Mouse (Mus musculus) spleen, postnatal 4 days (tissue): ENCODE measurements around the gene Phf11d.
"Not testable (repeated sequence)": the region's sequence is repeated elsewhere in the genome, so short reads cannot be mapped to it uniquely, and the experiment has no call there.

ENCODE experiments used
- DNase-seq, 2 experiments: peaks; one replicate each; pipeline ENCODE4 v3.0.0; 2022; ENCODE audit warnings: low spot score in 2 of 2

The Phf11d gene

DNA sequence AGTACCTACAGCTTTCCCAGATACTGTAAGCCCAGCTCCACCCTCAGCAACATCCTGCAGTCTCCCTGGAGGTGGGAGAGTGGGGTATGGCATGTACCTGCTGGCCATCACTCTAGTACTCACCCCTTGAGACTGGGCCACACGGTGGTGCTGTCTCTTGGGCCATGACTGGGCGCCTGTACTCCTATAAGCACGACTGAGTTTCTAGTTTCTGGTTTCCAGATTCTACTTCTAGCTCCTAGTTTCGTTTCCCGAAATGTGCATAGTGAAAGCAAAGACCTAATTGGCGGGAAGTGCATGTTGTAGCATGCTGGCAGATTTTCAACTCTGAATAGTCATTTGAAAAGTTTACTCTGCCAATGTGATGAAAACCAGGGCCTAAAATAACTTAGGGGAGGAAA lies at the start of gene Phf11d:
TSS of gene Phf11d (minus strand) at position 227 of the 401 bp plus-strand sequence.
- no peak for DNase-seq

DNA sequence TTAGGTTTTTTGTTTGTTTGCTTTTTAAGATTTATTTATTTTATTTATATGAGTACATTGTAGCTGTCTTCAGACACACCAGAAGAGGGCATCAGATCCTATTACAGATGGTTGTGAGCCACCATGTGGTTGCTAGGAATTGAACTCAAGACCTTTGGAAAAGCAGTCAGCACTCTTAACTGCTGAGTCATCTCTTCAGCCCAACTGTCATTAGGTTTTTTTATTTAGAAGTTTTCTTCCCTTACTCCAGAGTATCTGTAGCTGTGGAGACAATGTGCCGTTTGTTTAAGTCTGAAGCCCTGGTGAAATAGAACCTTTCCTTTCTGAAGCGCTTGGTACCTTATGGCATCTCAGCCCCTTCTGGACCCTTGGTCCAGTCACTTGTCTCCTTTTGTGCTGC lies 49.7 kb upstream of the Phf11d start:
- DNase-seq, result not testable (repeated sequence)

DNA sequence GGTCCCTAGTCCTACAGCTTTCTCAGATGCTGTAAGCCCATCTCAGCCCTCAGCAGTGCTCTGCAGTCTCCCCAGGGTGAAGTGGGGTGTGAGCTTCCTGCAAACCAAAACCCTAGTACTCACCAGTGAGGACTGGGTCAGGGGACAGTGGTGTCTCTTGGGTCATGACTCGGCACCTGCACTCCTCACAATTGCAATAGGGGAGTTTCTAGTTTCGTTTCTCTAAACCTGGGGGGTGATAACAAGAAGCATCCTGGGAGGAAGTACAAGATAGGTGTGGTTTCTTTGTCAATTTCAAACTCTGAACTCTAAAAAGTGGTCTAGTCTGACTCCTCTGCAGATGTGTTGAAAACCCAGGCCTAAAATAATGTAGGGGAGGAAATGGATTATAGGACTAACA lies 31.7 kb upstream of the Phf11d start:
- peak; percentile 42 to 70 for DNase-seq

DNA sequence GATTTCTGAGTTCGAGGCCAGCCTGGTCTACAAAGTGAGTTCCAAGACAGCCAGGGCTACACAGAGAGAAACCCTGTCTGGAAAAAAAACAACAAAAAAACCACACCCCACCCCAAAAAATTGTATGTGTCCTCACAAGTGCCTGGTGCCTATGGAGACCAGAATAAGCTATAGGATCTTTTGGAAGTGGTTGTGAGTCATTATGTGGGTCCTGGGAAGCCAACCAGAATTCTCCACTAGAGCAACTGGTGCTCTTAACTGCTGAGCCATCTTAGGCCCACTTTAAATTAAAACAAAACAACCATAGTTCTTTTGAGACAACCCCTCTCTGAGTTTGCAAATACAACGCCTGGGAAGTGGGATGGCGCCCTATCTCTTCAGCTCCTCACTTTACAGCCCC lies 30.0 kb upstream of the Phf11d start, which contains the start of gene Phf11c:
TSS of gene Phf11c (minus strand) at position 101 of the 400 bp plus-strand sequence.
- no peak for DNase-seq

DNA sequence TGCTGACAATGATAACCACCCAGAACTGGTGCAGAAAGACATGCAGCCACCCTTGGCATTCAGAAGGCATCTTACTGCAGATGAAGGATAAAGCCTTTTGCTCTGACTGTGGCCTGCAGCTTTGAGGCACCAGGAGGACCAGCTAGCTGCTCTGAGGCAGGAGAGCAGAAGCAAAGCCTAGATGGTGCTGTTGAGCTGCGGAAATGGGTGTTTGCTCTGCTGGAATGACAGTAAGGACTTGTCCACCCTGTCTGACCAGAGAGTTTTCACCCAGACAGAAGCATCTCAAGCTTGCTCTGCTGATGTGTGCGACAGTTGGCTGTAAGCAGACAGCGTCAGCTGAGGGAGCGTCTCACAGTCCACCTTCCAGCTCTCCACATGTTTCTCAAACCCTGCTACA lies 24.9 kb upstream of the Phf11d start:
- DNase-seq, result not testable (repeated sequence)

DNA sequence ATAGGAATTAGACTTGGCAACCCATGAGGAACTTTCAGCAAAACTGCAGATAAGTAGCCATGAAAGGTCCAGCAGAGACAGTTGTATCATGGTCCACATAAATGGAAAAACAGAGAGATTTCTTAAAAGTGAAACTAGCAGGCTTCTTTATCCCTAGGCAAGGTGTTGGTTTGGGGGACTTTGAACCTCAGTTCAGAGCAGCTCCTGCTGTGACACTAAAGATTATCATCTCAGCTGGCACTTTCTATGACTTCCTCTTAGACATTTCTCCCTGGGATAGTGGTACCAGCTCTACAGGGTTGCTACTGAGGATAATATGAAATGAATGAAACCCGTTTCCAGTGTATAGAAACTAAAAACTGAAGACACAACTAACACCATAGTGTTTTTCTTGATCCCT lies 24.3 kb upstream of the Phf11d start:
- DNase-seq, result no peak

DNA sequence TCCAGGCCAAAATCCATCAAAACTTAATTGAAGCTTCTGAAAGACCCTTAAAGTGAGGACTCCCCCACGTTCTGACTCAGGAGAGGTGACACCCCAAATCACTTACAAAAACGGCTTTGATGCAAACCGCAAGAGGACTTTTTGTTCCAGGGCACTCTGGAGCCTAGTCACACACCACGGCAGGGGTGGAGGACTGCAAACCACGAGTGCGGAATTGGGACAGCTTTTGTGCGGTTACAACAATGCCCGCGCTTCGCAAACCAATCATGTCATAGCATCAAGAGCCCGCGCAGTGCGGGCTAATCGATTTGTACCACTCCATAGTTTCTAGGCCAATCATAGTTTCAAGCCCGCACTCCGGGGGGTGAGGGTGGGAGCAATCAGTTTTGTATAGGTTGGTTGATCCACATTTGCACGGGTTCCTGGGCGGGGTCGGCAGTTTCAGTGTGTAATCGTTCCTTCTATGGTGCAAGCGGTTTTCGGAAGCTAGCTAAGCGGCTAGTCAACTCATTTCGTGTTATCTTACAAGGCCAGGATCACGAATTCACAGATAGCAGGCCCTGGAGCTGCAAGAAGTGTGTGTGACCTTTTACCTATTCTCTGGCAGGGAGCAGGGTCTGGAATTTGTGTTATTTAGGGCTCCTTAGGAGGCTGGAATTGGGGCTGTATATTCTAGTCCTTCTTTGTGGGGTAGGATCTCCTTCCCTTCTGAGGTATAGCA lies 5.2 kb upstream of the Phf11d start:
- no peak for DNase-seq

DNA sequence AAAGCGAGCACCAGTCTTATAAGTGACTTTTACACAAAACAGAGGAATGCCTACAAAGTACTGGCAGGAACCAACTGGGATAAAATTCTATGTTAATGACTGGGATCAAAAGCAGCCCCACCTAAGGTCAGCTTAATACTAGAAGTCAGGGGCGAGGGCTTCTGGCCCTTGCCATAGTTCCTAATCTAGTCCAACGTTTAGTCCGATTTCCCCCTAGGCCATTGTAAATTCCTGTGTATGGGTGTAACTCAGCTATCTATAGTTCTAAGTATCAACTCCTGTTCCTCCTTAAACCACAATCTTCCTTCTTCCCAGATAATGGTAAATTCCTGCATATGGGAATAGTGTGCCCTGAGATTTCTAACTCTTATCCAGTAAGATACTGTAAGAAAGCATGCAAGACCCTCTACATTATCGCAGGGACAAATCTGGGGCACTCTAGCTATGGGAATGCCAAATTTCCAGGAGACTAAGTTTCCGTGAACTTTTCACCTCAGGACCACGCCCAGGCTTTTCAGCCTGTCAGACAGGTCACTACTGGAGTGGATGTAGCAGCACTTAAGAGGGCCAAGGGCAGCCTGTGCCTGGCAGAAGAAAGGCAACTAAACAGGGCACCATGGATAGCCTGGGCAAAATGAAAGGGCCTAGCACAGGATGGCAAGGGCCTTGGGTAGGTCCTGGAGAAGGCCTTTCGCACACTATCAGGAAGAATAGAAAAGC lies 1.3 kb upstream of the Phf11d start:
- DNase-seq, result no peak

DNA sequence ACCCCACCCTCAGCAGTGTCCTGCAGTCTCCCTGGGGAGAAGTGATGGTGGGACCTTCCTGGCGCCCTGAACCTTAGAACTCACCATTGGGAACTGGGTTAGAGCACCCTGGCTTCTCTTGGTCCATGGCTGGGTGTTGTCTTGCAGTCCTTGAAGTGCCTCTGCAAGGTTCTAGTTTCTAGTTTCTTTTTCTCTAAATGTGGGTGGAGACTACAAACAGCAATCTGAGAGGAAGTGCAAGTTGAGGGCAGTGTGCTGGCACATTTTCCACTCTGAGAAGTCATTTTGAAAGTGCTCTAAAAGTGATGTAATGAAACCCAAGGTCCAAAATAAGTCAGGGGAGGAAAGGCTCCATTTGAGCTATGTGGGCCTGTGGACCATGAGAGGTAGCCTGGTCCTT lies 24.1 kb downstream of the Phf11d start, which contains the start of gene Phf11b:
TSS of gene Phf11b (minus strand) at position 163 of the 400 bp plus-strand sequence.
- DNase-seq, result not testable (repeated sequence)

DNA sequence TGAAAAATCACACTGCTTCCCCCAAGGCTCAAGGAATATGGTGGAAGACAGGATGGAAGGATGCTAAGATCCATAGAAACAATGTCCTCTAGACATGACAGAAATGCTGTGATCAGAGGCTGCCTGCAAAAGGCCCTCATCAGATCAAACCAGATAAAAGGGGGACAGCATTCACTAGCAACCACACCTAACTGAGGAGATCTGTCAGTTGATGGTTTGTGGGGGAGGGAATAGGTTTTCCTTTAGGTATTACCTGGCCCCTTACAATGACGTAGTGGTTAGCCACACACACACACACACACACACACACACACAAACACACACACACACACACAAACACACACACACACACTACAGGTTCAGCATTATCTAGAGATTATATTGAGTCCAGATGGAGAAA lies 25.7 kb downstream of the Phf11d start:
- no peak for DNase-seq

DNA sequence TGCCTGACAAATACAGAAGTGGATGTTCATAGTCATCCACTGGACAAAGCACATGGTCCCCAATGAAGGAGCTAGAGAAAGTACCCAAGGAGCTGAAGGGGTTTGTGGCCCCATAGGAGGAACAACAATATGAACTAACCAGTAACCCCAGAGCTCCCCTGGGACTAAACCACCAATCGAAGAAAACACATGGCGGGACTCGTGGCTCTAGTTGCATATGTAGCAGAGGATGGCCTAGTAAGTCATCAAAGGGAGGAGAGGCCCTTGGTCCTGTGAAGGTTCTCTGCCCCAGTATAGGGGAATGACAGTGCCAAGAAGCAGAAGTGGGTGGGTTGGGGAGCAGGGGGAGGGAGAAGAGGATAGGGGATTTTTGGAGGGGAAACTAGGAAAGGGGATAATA lies 29.2 kb downstream of the Phf11d start:
- not testable (repeated sequence) for DNase-seq

DNA sequence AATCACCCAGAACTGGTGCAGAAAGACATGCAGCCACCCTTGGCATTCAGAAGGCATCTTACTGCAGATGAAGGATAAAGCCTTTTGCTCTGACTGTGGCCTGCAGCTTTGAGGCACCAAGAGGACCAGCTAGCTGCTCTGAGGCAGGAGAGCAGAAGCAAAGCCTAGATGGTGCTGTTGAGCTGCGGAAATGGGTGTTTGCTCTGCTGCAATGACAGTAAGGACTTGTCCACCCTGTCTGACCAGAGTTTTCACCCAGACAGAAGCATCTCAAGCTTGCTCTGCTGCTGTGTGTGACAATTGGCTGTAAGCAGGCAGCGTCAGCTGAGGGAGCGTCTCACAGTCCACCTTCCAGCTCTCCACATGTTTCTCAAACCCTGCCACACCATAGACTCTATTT lies 34.8 kb downstream of the Phf11d start:
- DNase-seq, result peak in 1 of 2 experiments; percentile 56

DNA sequence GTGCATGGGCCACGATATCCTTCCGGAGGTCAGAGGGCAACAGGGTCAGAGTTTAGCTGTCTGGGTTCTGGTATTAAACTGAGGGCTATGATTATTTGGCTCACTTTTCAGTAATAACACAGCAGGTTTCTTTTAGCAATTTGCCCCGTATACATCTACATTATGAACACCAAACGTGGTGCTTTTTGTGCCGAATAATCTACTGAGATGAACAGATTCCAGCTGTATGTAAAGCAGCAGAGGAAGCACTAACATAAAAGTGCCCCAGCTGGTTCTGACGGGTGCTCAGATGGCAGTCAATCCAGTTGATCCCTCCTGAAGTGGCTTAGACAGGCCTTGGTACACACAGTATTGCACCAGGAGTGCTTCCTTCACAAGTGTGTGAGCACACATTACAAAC lies 45.3 kb downstream of the Phf11d start:
- DNase-seq, result not testable (repeated sequence)

DNA sequence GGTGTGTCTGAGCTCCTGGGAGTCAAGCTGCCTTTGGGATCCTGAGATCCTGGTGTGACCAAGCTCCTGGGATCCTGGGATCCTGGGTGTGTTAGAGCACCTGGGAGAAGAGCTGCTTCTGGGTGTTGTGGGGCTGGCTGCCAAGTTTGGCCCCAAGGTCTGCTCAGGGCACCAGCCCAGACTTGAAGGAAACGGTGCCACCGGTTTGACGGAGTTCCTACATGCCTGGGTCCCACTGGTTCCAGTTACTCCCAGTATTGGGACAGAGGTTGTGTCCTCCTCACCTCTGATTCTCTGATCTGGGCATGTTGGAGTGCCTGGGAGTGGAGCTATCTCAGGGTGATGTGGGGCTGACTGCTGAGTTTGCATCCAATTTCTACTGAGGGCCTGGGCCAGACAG lies 46.2 kb downstream of the Phf11d start:
- not testable (repeated sequence) for DNase-seq
